Mouse (Mus musculus) liver, adult 2 months (tissue): Measurements from ENCODE around the gene Osr1. TPM values are rescaled to one million over a fixed set of nuclear protein-coding genes. Genes with fewer than 3 reads are reported as not detected.

Experiments
- DNase-seq: peaks from one replicate; pipeline ENCODE4 v3.0.0-alpha.2; 2011; ENCODE audit warnings: low read depth, low spot score; ENCODE audit errors: extremely low read depth
- H3K27ac ChIP-seq: fragments of 200-500 bp; replicated peaks from 2 replicates; pipeline ENCODE4 v1.5.1; 2012; ENCODE audit warnings: low read depth, mild to moderate bottlenecking, control low read depth, inconsistent platforms, low read length; ENCODE audit not compliant: insufficient read depth
- H3K27me3 ChIP-seq: fragments of 200-500 bp; 2 replicates; pipeline ENCODE4 v1.6.1; 2012; ENCODE audit warnings: mild to moderate bottlenecking, moderate library complexity, low read length, inconsistent platforms; ENCODE audit not compliant: control insufficient read depth, insufficient read depth
- H3K36me3 ChIP-seq: fragments of 200-500 bp; 2 replicates; pipeline ENCODE4 v1.6.1; 2012; ENCODE audit warnings: low read length, inconsistent platforms; ENCODE audit not compliant: control insufficient read depth, insufficient read depth
- H3K4me1 ChIP-seq: fragments of 200-500 bp; 2 replicates; pipeline ENCODE4 v1.6.1; 2011; ENCODE audit warnings: low read length; ENCODE audit not compliant: control insufficient read depth, insufficient read depth
- H3K4me3 ChIP-seq: fragments of 200-500 bp; 2 replicates; pipeline ENCODE4 v1.5.1; 2011; ENCODE audit warnings: low read depth, mild to moderate bottlenecking, control low read depth, low read length, moderate library complexity; ENCODE audit not compliant: insufficient read depth
- H3K79me2 ChIP-seq: fragments of 200-500 bp; 2 replicates; pipeline ENCODE4 v1.6.1; 2012; ENCODE audit warnings: inconsistent platforms, mild to moderate bottlenecking, low read length, moderate library complexity; ENCODE audit not compliant: control insufficient read depth, insufficient read depth
- H3K9ac ChIP-seq: fragments of 200-500 bp; 2 replicates; pipeline ENCODE4 v1.6.1; 2012; ENCODE audit warnings: low read depth, mild to moderate bottlenecking, control low read depth, inconsistent platforms, low read length
- CTCF ChIP-seq: fragments of 200-500 bp; IDR thresholded peaks from 2 replicates; pipeline ENCODE4 v1.5.1; 2011; ENCODE audit warnings: low read depth, low read length, control low read depth
- POLR2A ChIP-seq: fragments of 200-500 bp; IDR thresholded peaks from 2 replicates; pipeline ENCODE4 v1.6.1; 2011; ENCODE audit warnings: low read length, control low read depth; ENCODE audit not compliant: insufficient read depth; ENCODE audit errors: extremely low read depth
- WGBS: fragments of 180-500 bp; shearing (Covaris S2); methylation state at CpG from one replicate; pipeline ENCODE4 v1.1.7; 2018; 5-methylcytosine and 5-hydroxymethylcytosine counted together
- polyA plus RNA-seq: library from polyadenylated mRNA; depleted of rRNA; stranded (reverse); fragments of >200 nt; gene quantifications from 2 replicates; pipeline ENCODE4 v1.2.3, GENCODE M21; 2012
- total RNA-seq: library from RNA; depleted of rRNA; stranded (reverse); fragments of >200 nt; gene quantifications from 2 replicates; pipeline ENCODE4 v1.2.3, GENCODE M21; 2014

Gene Osr1
- total and polyA plus RNA-seq, 2 experiments = not detected

DNA sequence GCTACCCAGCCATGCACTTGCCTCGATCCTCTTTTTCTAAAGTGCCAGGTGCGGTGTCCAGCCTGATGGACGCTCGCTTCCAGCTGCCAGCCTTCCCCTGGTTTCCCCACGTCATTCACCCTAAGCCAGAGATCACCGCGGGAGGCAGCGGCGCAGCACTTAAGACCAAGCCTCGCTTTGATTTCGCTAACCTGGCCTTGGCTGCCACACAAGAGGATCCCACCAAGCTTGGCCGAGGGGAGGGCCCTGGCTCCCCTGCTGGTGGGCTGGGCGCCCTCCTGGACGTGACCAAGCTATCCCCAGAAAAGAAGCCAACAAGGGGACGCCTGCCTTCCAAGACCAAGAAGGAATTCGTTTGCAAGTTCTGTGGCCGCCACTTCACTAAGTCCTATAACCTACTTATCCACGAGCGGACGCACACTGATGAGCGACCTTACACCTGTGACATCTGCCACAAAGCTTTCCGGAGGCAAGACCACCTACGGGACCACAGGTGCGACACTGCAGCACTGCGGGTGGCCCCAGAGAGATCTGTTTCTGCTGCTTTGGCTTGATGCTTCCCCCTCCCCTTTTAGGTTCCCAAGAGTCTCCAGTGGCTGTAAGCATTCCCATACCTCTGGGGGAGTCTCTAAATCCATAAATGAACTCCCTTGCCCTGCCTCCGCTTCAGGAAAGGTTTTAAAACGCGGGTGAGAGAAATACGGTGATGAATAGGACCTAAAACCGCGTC is 9.6 kb downstream of the Osr1 start:
- H3K4me3 ChIP-seq = no peak overlapping the region
- WGBS = 7% methylated on average over 31 of the region's 31 CpGs
- no peaks in the 10 kb centered on the region for H3K4me1 ChIP-seq
- peaks cover 32% of the 10 kb centered on the region for H3K27me3 ChIP-seq
- TF ChIP-seq POLR2A = no peak
- TF ChIP-seq CTCF = no peak
- DNase-seq = no peak
- H3K36me3 ChIP-seq = no peaks in the 10 kb centered on the region
- H3K9ac ChIP-seq = no peak overlapping the region
- no peaks in the 10 kb centered on the region for H3K79me2 ChIP-seq
- no peak overlapping the region for H3K27ac ChIP-seq

DNA sequence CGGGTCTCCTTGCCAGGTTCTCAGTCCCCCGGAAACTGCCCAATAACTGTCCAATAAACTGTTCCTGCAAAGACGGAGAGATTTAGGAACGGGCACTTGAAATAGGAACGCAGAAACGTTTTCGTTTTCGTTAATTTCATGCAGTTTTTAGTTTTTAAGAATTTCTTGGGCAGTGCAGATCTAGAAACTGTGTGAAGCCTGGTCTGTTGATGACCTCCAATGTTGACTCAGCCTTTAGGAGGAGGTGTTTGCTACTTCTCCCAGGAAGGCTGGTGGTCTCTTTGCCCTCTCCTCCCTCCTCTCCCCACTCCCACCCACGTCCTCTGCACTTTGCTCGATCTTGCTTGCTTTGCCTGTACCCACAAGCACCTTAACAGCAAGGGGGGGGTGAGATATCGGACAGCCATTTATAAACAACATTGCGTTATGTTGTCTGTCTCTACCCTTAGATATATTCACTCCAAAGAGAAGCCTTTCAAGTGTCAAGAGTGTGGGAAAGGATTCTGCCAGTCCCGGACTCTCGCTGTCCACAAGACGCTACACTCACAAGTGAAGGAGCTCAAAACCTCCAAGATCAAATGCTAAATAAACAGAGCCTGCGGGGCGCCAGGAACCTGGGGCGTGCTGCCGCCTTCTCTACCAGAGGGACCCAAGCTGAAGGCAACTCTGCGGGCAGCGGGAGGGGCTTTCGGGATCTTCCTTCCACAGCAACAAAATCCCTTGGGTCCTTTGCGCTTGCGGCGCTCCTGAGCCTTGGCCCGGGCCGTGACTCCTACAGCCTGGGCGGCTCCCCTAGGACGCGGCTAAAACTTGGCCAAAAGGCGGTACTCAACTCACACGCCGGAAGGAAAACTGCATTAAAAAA is 10.4 kb downstream of the Osr1 start:
- Histone ChIP-seq H3K79me2 (no peaks in the 10 kb centered on the region), H3K4me1 (no peaks in the 10 kb centered on the region), H3K4me3 (no peak overlapping the region), H3K27ac (no peak overlapping the region), H3K36me3 (no peaks in the 10 kb centered on the region), H3K27me3 (peaks cover 28% of the 10 kb centered on the region), H3K9ac (no peak overlapping the region)
- WGBS = 4% methylated on average over 33 of the region's 33 CpGs
- DNase-seq = no peak
- no peak for TF ChIP-seq POLR2A
- TF ChIP-seq CTCF = no peak

DNA sequence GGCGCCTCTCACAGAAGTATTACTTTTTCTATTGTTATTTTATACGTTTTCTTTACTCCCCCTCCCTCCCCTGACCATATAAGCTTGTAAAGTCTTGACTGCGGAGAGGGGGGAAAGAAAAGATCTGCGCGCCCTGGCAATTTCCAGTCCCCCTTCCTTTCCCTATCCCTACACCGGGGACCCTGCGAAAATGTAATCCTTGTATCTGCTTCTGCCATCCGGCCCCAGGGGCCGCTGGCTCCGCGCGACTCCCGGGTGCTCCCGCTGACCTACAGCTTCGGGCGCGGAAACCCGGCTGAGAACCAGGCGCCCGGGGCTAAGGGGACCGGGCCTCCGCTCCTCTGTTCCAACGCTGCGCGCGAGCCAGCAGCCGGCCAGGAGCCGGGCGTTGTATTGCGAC is 11.1 kb downstream of the Osr1 start:
- WGBS = 3% methylated on average over 30 of the region's 30 CpGs
- H3K79me2 ChIP-seq = no peaks in the 10 kb centered on the region
- H3K9ac ChIP-seq = no peak overlapping the region
- no peak overlapping the region for H3K4me3 ChIP-seq
- no peaks in the 10 kb centered on the region for H3K36me3 ChIP-seq
- TF ChIP-seq CTCF = no peak
- no peak for TF ChIP-seq POLR2A
- no peak for DNase-seq
- H3K27ac ChIP-seq = no peak overlapping the region
- peaks cover 25% of the 10 kb centered on the region for H3K27me3 ChIP-seq
- no peaks in the 10 kb centered on the region for H3K4me1 ChIP-seq

DNA sequence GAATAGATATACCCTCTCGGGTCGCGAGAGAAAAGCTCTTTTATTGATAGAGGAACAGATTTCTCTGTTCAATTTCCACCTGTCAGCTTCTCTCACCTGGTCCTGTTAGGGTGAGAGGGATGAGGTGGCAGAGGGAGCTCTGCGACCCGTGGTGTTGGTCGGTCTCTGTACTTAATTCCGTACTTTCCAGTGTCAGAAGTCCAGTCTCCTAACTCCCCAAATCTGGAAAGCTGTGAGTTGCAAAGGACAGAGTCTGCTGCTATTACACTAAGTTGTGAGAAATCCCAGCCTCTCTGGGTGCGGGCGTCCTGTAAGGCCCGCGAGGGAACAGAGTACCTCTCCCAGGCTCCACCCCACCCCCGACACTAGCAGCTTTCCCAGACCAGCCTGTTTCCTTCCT is 11.6 kb downstream of the Osr1 start:
- no peaks in the 10 kb centered on the region for H3K79me2 ChIP-seq
- no peak overlapping the region for H3K4me3 ChIP-seq
- no peaks in the 10 kb centered on the region for H3K4me1 ChIP-seq
- 9% methylated on average over 12 of the region's 12 CpGs for WGBS
- H3K36me3 ChIP-seq = no peaks in the 10 kb centered on the region
- H3K9ac ChIP-seq = no peak overlapping the region
- no peak for TF ChIP-seq CTCF
- TF ChIP-seq POLR2A = no peak
- peaks cover 20% of the 10 kb centered on the region for H3K27me3 ChIP-seq
- H3K27ac ChIP-seq = no peak overlapping the region
- DNase-seq = no peak

DNA sequence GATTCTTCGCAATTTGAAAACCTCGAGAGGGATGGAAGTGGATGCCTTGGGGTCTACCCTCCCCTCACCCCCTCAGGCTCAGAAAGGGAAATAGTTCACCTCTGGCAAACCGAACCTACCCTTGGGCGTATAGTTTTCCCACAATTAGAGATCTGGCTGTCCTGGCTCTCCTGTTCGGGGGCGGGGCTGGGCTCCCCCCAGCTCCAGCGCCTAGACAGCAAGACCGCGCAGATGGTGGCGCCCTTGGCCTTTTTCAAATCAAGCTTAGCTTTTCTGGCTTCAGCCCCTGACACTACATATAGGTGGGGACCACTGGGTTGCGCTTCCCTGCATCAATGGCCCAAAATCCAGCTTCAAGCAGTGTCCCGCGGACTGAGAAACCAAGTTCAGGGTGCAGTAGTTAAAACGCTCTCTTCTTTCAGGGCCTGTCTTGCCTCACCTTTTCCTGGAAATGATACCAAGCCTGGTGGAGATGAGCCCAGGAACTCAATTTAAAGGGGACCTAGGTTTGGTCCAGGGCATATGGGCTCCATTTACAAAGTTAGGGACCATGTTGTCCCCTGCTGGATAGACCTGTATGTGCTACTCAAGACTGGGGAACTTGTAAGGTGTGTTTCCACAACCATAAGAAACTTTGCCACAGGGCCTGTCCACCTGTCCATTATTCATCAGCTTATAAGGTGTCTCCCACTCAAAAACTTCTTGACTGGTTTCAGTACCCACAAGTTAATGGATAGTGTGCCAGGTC is 12.5 kb downstream of the Osr1 start:
- DNase-seq = no peak
- no peak overlapping the region for H3K9ac ChIP-seq
- no peak overlapping the region for H3K4me3 ChIP-seq
- peaks cover 19% of the 10 kb centered on the region for H3K27me3 ChIP-seq
- H3K4me1 ChIP-seq = no peaks in the 10 kb centered on the region
- no peak for TF ChIP-seq POLR2A
- TF ChIP-seq CTCF = no peak
- WGBS = 14% methylated on average over 14 of the region's 14 CpGs
- no peaks in the 10 kb centered on the region for H3K36me3 ChIP-seq
- H3K27ac ChIP-seq = no peak overlapping the region
- H3K79me2 ChIP-seq = no peaks in the 10 kb centered on the region
